Mouse (Mus musculus): ENCODE measurements around the gene 4933405L10Rik. TPM values are rescaled to one million over a fixed set of nuclear protein-coding genes. Genes with fewer than 3 reads are reported as not detected.

Gene 4933405L10Rik
- polyA plus RNA-seq, 1 experiment from 2014 or later: not detected

- no peak overlapping the region for H3K4me2 ChIP-seq (ENCODE audit: low read depth, low read length)
- H3K9ac ChIP-seq (ENCODE audit: low read length): no peak overlapping the region
- no peak for ATAC-seq (ENCODE audit: insufficient read depth, low FRiP score)
- H3K4me3 ChIP-seq (replicated peaks; ENCODE audit: low read length): no peak overlapping the region
- H3K4me1 ChIP-seq (ENCODE audit: control insufficient read depth, insufficient read depth, low read length): peaks cover 17% of the 10 kb centered on the region
- 0 out of 2 replicates have a peak, but pooled peaks cover 6% of the 10 kb centered on the region for H3K36me3 ChIP-seq (ENCODE audit: control insufficient read depth, insufficient read depth, low read length)
- 90% methylated on average over 5 of the region's 5 CpGs for WGBS
- no peak overlapping the region for H3K27ac ChIP-seq (ENCODE audit: low read length)
- H3K27me3 ChIP-seq (ENCODE audit: control insufficient read depth, insufficient read depth, low read length): no peaks in the 10 kb centered on the region; the same call in 1 of the 2 replicates
- H3K9me3 ChIP-seq (replicated peaks; ENCODE audit: control insufficient read depth, low read length): no peaks in the 10 kb centered on the region
Observed at GRCm38 (mm10) chr8:105698734-105699133, 8.7 kb upstream of the 4933405L10Rik start.

- H3K27me3 ChIP-seq (ENCODE audit: control insufficient read depth, insufficient read depth, low read length): no peaks in the 10 kb centered on the region; the same call in 1 of the 2 replicates
- no peak overlapping the region for H3K27ac ChIP-seq (ENCODE audit: low read length)
- no peaks in the 10 kb centered on the region for H3K9me3 ChIP-seq (replicated peaks; ENCODE audit: control insufficient read depth, low read length)
- H3K36me3 ChIP-seq (ENCODE audit: control insufficient read depth, insufficient read depth, low read length): 0 out of 2 replicates have a peak, but pooled peaks cover 6% of the 10 kb centered on the region
- WGBS: 87% methylated on average over 11 of the region's 11 CpGs
- no peak for ATAC-seq (ENCODE audit: insufficient read depth, low FRiP score)
- H3K4me3 ChIP-seq (replicated peaks; ENCODE audit: low read length): peak overlapping the region; percentile 85
- H3K9ac ChIP-seq (ENCODE audit: low read length): peak overlapping the region; percentile 80
- H3K4me2 ChIP-seq (ENCODE audit: low read depth, low read length): peak overlapping the region; percentile 89
- peaks cover 12% of the 10 kb centered on the region for H3K4me1 ChIP-seq (ENCODE audit: control insufficient read depth, insufficient read depth, low read length)
Observed at GRCm38 (mm10) chr8:105699488-105700215, 7.8 kb upstream of the 4933405L10Rik start.

DNA sequence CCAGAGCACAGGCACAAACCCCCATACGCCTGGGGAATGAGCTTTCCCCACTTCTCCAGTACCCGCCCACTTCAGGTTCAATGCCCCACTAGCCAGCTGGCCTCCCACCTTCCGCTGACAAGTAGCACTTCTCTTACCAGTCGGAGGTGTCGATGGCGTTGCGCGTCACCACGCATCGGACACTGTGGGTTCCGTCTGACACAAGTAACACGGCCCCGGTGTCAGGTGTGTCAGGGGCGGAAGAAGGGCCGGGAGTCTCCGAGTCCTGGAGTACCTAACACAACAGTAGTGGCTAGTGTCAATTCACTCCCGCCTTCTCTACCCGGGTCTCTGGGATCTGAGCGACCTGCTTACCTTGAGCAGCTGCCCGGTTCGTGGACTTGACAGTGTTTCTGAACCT lies 6.9 kb upstream of the 4933405L10Rik start:
- 0 out of 2 replicates have a peak, but pooled peaks cover 6% of the 10 kb centered on the region for H3K36me3 ChIP-seq (ENCODE audit: control insufficient read depth, insufficient read depth, low read length)
- H3K9me3 ChIP-seq (replicated peaks; ENCODE audit: control insufficient read depth, low read length): no peaks in the 10 kb centered on the region
- H3K4me1 ChIP-seq (ENCODE audit: control insufficient read depth, insufficient read depth, low read length): peaks cover 12% of the 10 kb centered on the region
- H3K4me2 ChIP-seq (ENCODE audit: low read depth, low read length): peak overlapping the region; percentile 89
- H3K27ac ChIP-seq (ENCODE audit: low read length): peak overlapping the region; percentile 97
- no peaks in the 10 kb centered on the region for H3K27me3 ChIP-seq (ENCODE audit: control insufficient read depth, insufficient read depth, low read length)
- ATAC-seq (ENCODE audit: insufficient read depth, low FRiP score): peak; percentile 44
- peak overlapping the region; percentile 85 for H3K4me3 ChIP-seq (replicated peaks; ENCODE audit: low read length)
- under 1% methylated on average over 21 of the region's 21 CpGs for WGBS
- H3K9ac ChIP-seq (ENCODE audit: low read length): peak overlapping the region; percentile 80

- Histone ChIP-seq H3K27me3 (ENCODE audit: control insufficient read depth, insufficient read depth, low read length) (no peaks in the 10 kb centered on the region), H3K4me3 (replicated peaks; ENCODE audit: low read length) (peak within 1 kb of the TSS; percentile 85), H3K36me3 (ENCODE audit: control insufficient read depth, insufficient read depth, low read length) (0 out of 2 replicates have a peak, but pooled peaks cover 6% of the 10 kb centered on the region), H3K9ac (ENCODE audit: low read length) (peak within 1 kb of the TSS; percentile 80), H3K4me1 (ENCODE audit: control insufficient read depth, insufficient read depth, low read length) (peaks cover 12% of the 10 kb centered on the region), H3K4me2 (ENCODE audit: low read depth, low read length) (peak within 1 kb of the TSS; percentile 89), H3K9me3 (replicated peaks; ENCODE audit: control insufficient read depth, low read length) (no peaks in the 10 kb centered on the region), H3K27ac (ENCODE audit: low read length) (peak within 1 kb of the TSS; percentile 97)
- WGBS: under 1% methylated on average over 60 of the region's 60 CpGs
- peak; percentile 87 for ATAC-seq (ENCODE audit: insufficient read depth, low FRiP score)
Observed at GRCm38 (mm10) chr8:105700966-105701824, 6.3 kb upstream of the 4933405L10Rik start, which contains the start of the genes Acd and Pard6a. Gene Acd (minus strand): TSS chr8:105701102. Gene Pard6a (plus strand): TSS chr8:105701148.

DNA sequence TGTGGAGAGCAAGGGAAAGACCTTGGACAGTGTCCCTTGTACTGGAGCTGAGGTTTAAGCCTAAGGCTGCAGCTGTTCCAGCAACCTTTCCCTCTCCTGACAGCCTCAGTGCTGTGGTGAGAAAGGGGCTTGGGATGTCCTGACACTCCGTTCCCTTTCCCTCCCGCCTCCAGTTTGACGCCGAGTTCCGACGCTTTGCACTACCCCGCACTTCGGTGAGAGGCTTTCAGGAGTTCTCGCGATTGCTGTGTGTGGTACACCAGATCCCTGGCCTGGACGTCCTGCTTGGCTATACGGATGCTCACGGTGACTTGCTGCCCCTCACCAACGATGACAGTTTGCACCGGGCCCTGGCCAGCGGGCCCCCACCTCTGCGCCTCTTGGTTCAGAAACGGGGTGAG lies 5.5 kb upstream of the 4933405L10Rik start:
- peak overlapping the region; percentile 85 for H3K4me3 ChIP-seq (replicated peaks; ENCODE audit: low read length)
- peak overlapping the region; percentile 80 for H3K9ac ChIP-seq (ENCODE audit: low read length)
- peak overlapping the region; percentile 55; the same call in 1 of the 2 replicates for H3K27ac ChIP-seq (ENCODE audit: low read length)
- no peak for ATAC-seq (ENCODE audit: insufficient read depth, low FRiP score)
- H3K4me1 ChIP-seq (ENCODE audit: control insufficient read depth, insufficient read depth, low read length): peaks cover 13% of the 10 kb centered on the region
- H3K36me3 ChIP-seq (ENCODE audit: control insufficient read depth, insufficient read depth, low read length): 0 out of 2 replicates have a peak, but pooled peaks cover 6% of the 10 kb centered on the region
- 40% methylated on average over 18 of the region's 18 CpGs for WGBS
- peak overlapping the region; percentile 89 for H3K4me2 ChIP-seq (ENCODE audit: low read depth, low read length)
- no peaks in the 10 kb centered on the region for H3K27me3 ChIP-seq (ENCODE audit: control insufficient read depth, insufficient read depth, low read length)
- no peaks in the 10 kb centered on the region for H3K9me3 ChIP-seq (replicated peaks; ENCODE audit: control insufficient read depth, low read length)

- Histone ChIP-seq H3K4me2 (ENCODE audit: low read depth, low read length) (no peak overlapping the region), H3K4me3 (replicated peaks; ENCODE audit: low read length) (no peak overlapping the region), H3K27me3 (ENCODE audit: control insufficient read depth, insufficient read depth, low read length) (no peaks in the 10 kb centered on the region), H3K36me3 (ENCODE audit: control insufficient read depth, insufficient read depth, low read length) (0 out of 2 replicates have a peak, but pooled peaks cover 4% of the 10 kb centered on the region), H3K9me3 (replicated peaks; ENCODE audit: control insufficient read depth, low read length) (no peaks in the 10 kb centered on the region), H3K9ac (ENCODE audit: low read length) (no peak overlapping the region), H3K4me1 (ENCODE audit: control insufficient read depth, insufficient read depth, low read length) (peaks cover 20% of the 10 kb centered on the region), H3K27ac (ENCODE audit: low read length) (no peak overlapping the region)
- no peak for ATAC-seq (ENCODE audit: insufficient read depth, low FRiP score)
- 90% methylated on average over 24 of the region's 24 CpGs for WGBS
Observed at GRCm38 (mm10) chr8:105702731-105703415, 4.6 kb upstream of the 4933405L10Rik start.

GRCm38 (mm10) chr8:105704146-105704812 lies 3.2 kb upstream of the 4933405L10Rik start:
- Histone ChIP-seq H3K36me3 (ENCODE audit: control insufficient read depth, insufficient read depth, low read length) (no peaks in the 10 kb centered on the region), H3K27me3 (ENCODE audit: control insufficient read depth, insufficient read depth, low read length) (no peaks in the 10 kb centered on the region), H3K4me1 (ENCODE audit: control insufficient read depth, insufficient read depth, low read length) (peaks cover 23% of the 10 kb centered on the region), H3K4me2 (ENCODE audit: low read depth, low read length) (no peak overlapping the region), H3K9ac (ENCODE audit: low read length) (no peak overlapping the region), H3K9me3 (replicated peaks; ENCODE audit: control insufficient read depth, low read length) (no peaks in the 10 kb centered on the region), H3K27ac (ENCODE audit: low read length) (no peak overlapping the region), H3K4me3 (replicated peaks; ENCODE audit: low read length) (no peak overlapping the region)
- ATAC-seq (ENCODE audit: insufficient read depth, low FRiP score): no peak
- WGBS: 94% methylated on average over 34 of the region's 34 CpGs

DNA sequence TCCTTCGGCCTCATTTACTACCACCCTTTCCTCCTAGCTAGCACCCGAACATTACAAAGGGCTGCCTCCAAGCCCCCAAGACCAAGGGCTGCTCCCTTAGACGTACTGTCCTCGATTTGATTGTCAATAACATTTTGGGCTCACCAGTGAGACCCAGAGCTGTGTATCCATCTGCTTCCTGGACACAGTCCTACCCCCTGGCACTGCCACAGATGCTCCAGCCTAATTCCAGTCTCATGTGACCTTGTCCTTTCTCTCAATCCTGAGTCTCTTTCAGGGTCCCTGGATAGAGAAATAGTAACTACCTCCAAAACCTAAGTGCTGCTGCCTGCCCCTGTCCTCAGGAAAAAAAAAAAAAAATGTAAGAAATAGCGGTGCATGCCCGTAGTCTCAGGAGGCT lies 2.5 kb upstream of the 4933405L10Rik start:
- Histone ChIP-seq H3K27me3 (ENCODE audit: control insufficient read depth, insufficient read depth, low read length) (no peaks in the 10 kb centered on the region), H3K9ac (ENCODE audit: low read length) (no peak overlapping the region), H3K4me1 (ENCODE audit: control insufficient read depth, insufficient read depth, low read length) (peaks cover 22% of the 10 kb centered on the region), H3K27ac (ENCODE audit: low read length) (no peak overlapping the region), H3K36me3 (ENCODE audit: control insufficient read depth, insufficient read depth, low read length) (no peaks in the 10 kb centered on the region), H3K9me3 (replicated peaks; ENCODE audit: control insufficient read depth, low read length) (no peaks in the 10 kb centered on the region), H3K4me2 (ENCODE audit: low read depth, low read length) (no peak overlapping the region), H3K4me3 (replicated peaks; ENCODE audit: low read length) (no peak overlapping the region)
- WGBS: 91% methylated on average over 6 of the region's 6 CpGs
- ATAC-seq (ENCODE audit: insufficient read depth, low FRiP score): no peak
